Mouse (Mus musculus): ENCODE measurements around the gene Elmo3.

GRCm38 (mm10) chr8:105263244-105263912 is 42.0 kb upstream of the Elmo3 start:
- no peak for TF ChIP-seq CTCF (IDR thresholded peaks at IDR 0.05; ENCODE audit: insufficient read depth, low read depth, low read length)
- no peak for TF ChIP-seq POLR2A (IDR thresholded peaks at IDR 0.05; ENCODE audit: insufficient read depth, low read depth, low read length)

Data from olfactory bulb, adult 2 months (tissue).